Mouse (Mus musculus) hindbrain, embryonic 16.5 days (tissue): ENCODE data around the gene Ccdc9. TPM values are rescaled to one million over a fixed set of nuclear protein-coding genes. Genes with fewer than 3 reads are reported as not detected.
"Not testable (repeated sequence)": the region's sequence is repeated elsewhere in the genome, so short reads cannot be mapped to it uniquely, and the experiment has no call there.

ENCODE experiments used
- ATAC-seq: fragments of 200-750 bp; cut with Nextera tagmentation; 2 replicates; pipeline ENCODE4 v1.8.0; 2017; ENCODE audit warnings: moderate TSS enrichment, moderate library complexity
- H3K27ac ChIP-seq: fragments of 300-500 bp; sonication (generic); 2 replicates; pipeline ENCODE4 v1.5.1; 2014; ENCODE audit warnings: low read depth, mild to moderate bottlenecking, control low read depth, low read length, moderate library complexity
- H3K27me3 ChIP-seq: fragments of 300-500 bp; sonication (generic); replicated peaks from 2 replicates; pipeline ENCODE4 v1.6.1; 2014; ENCODE audit warnings: low read length; ENCODE audit not compliant: control insufficient read depth, insufficient read depth
- H3K36me3 ChIP-seq: fragments of 300-500 bp; sonication (generic); 2 replicates; pipeline ENCODE4 v1.6.1; 2014; ENCODE audit warnings: mild to moderate bottlenecking, low read length, moderate library complexity, mixed read lengths; ENCODE audit not compliant: control insufficient read depth, insufficient read depth
- H3K4me1 ChIP-seq: fragments of 300-500 bp; sonication (generic); 2 replicates; pipeline ENCODE4 v1.6.1; 2014; ENCODE audit warnings: low read depth, low read length; ENCODE audit not compliant: control insufficient read depth, insufficient read depth
- H3K4me2 ChIP-seq: fragments of 300-500 bp; sonication (generic); 2 replicates; pipeline ENCODE4 v1.6.1; 2014; ENCODE audit warnings: mild to moderate bottlenecking, low read length, control low read depth, moderate library complexity
- H3K4me3 ChIP-seq: fragments of 300-500 bp; sonication (generic); 2 replicates; pipeline ENCODE4 v1.5.1; 2014; ENCODE audit warnings: mild to moderate bottlenecking, low read length, control low read depth, moderate library complexity
- H3K9ac ChIP-seq: fragments of 300-500 bp; sonication (generic); 2 replicates; pipeline ENCODE4 v1.6.1; 2014; ENCODE audit warnings: low read depth, mild to moderate bottlenecking, control low read depth, low read length, moderate library complexity
- H3K9me3 ChIP-seq: fragments of 300-500 bp; sonication (generic); 2 replicates; pipeline ENCODE4 v1.6.1; 2014; ENCODE audit warnings: mild to moderate bottlenecking, low read length, moderate library complexity; ENCODE audit not compliant: control insufficient read depth
- WGBS: fragments of 180-500 bp; shearing (Covaris S2); extraction: QIAGEN DNeasy Blood & Tissue Kit; methylation state at CpG from one replicate; pipeline ENCODE4 v1.1.7; 2014; 5-methylcytosine and 5-hydroxymethylcytosine counted together
- polyA plus RNA-seq: library from polyadenylated mRNA; unstranded; fragments of >200 nt; fragmentation: Nextera tagmentation; extraction: Ambion mirVana; gene quantifications from 2 replicates; pipeline ENCODE4 v1.2.1, GENCODE M21; 2015

The Ccdc9 gene
- polyA plus RNA-seq, 1 experiment from 2014 or later, result 26.1 TPM

- Histone ChIP-seq H3K27me3 (no peaks in the 10 kb centered on the region), H3K27ac (no peak overlapping the region), H3K4me2 (no peak overlapping the region), H3K36me3 (no peaks in the 10 kb centered on the region), H3K4me1 (no peaks in the 10 kb centered on the region), H3K9me3 (0 out of 2 replicates have a peak, but pooled peaks cover 2% of the 10 kb centered on the region), H3K9ac (no peak overlapping the region), H3K4me3 (no peak overlapping the region)
- ATAC-seq, result no peak
- 82% methylated on average over 5 of the region's 5 CpGs for WGBS
These were observed 22.8 kb downstream of the Ccdc9 start for GRCm38 (mm10) chr7:16263843-16264242.

- Histone ChIP-seq H3K36me3 (no peaks in the 10 kb centered on the region), H3K9ac (no peak overlapping the region), H3K4me1 (no peaks in the 10 kb centered on the region), H3K9me3 (0 out of 2 replicates have a peak, but pooled peaks cover 2% of the 10 kb centered on the region), H3K4me3 (no peak overlapping the region), H3K27me3 (no peaks in the 10 kb centered on the region), H3K4me2 (no peak overlapping the region), H3K27ac (no peak overlapping the region)
- ATAC-seq, result no peak
- 31% methylated on average over 8 of the region's 8 CpGs for WGBS
These were observed 23.4 kb downstream of the Ccdc9 start for GRCm38 (mm10) chr7:16263015-16263787.

GRCm38 (mm10) chr7:16261097-16261496 is 25.5 kb downstream of the Ccdc9 start:
- Histone ChIP-seq H3K4me3 (no peak overlapping the region), H3K4me2 (no peak overlapping the region), H3K4me1 (no peaks in the 10 kb centered on the region), H3K27me3 (no peaks in the 10 kb centered on the region), H3K36me3 (no peaks in the 10 kb centered on the region), H3K9me3 (0 out of 2 replicates have a peak, but pooled peaks cover 2% of the 10 kb centered on the region), H3K27ac (no peak overlapping the region), H3K9ac (no peak overlapping the region)
- no peak for ATAC-seq
- WGBS, result 77% methylated on average over 1 of the region's 1 CpGs

GRCm38 (mm10) chr7:16259110-16259590 is 27.4 kb downstream of the Ccdc9 start, which contains the start of gene C5ar1:
C5ar1 (minus strand) TSS chr7:16259540.
- no peaks in the 10 kb centered on the region for H3K4me1 ChIP-seq
- H3K4me3 ChIP-seq, result no peak within 1 kb of the TSS
- no peak within 1 kb of the TSS for H3K4me2 ChIP-seq
- no peak within 1 kb of the TSS for H3K9ac ChIP-seq
- no peak within 1 kb of the TSS for H3K27ac ChIP-seq
- no peak for ATAC-seq
- H3K27me3 ChIP-seq, result no peaks in the 10 kb centered on the region
- no peaks in the 10 kb centered on the region for H3K36me3 ChIP-seq
- 87% methylated on average over 5 of the region's 5 CpGs for WGBS
- no peaks in the 10 kb centered on the region for H3K9me3 ChIP-seq

- H3K4me2 ChIP-seq, result no peak overlapping the region
- no peaks in the 10 kb centered on the region for H3K27me3 ChIP-seq
- no peaks in the 10 kb centered on the region for H3K36me3 ChIP-seq
- ATAC-seq, result no peak
- no peak overlapping the region for H3K4me3 ChIP-seq
- H3K9me3 ChIP-seq, result no peaks in the 10 kb centered on the region
- WGBS, result 91% methylated on average over 11 of the region's 11 CpGs
- no peaks in the 10 kb centered on the region for H3K4me1 ChIP-seq
- H3K27ac ChIP-seq, result no peak overlapping the region
- H3K9ac ChIP-seq, result no peak overlapping the region
These were observed 28.8 kb downstream of the Ccdc9 start for GRCm38 (mm10) chr7:16257830-16258229.

- H3K4me2 ChIP-seq, H3K4me3 ChIP-seq, H3K36me3 ChIP-seq, H3K27me3 ChIP-seq, H3K9me3 ChIP-seq, H3K4me1 ChIP-seq, H3K27ac ChIP-seq, ATAC-seq, H3K9ac ChIP-seq: not testable (repeated sequence)
- WGBS, result 78% methylated on average over 4 of the region's 4 CpGs
These were observed 30.6 kb downstream of the Ccdc9 start for GRCm38 (mm10) chr7:16255963-16256362.

GRCm38 (mm10) chr7:16254195-16254594 is 32.4 kb downstream of the Ccdc9 start:
- H3K4me2 ChIP-seq, result no peak overlapping the region
- WGBS, result 66% methylated on average over 4 of the region's 4 CpGs
- ATAC-seq, result no peak
- no peaks in the 10 kb centered on the region for H3K4me1 ChIP-seq
- no peaks in the 10 kb centered on the region for H3K36me3 ChIP-seq
- H3K9ac ChIP-seq, result no peak overlapping the region
- no peaks in the 10 kb centered on the region for H3K9me3 ChIP-seq
- H3K4me3 ChIP-seq, result no peak overlapping the region
- no peaks in the 10 kb centered on the region for H3K27me3 ChIP-seq
- H3K27ac ChIP-seq, result no peak overlapping the region

GRCm38 (mm10) chr7:16250687-16251086 is 35.9 kb downstream of the Ccdc9 start:
- Histone ChIP-seq H3K36me3 (no peaks in the 10 kb centered on the region), H3K27ac (no peak overlapping the region), H3K9me3 (no peaks in the 10 kb centered on the region), H3K4me1 (no peaks in the 10 kb centered on the region), H3K4me2 (no peak overlapping the region), H3K9ac (no peak overlapping the region), H3K4me3 (no peak overlapping the region), H3K27me3 (no peaks in the 10 kb centered on the region)
- WGBS, result 91% methylated on average over 5 of the region's 5 CpGs
- no peak for ATAC-seq

- no peaks in the 10 kb centered on the region for H3K4me1 ChIP-seq
- no peak overlapping the region for H3K4me3 ChIP-seq
- no peaks in the 10 kb centered on the region for H3K27me3 ChIP-seq
- no peak for ATAC-seq
- 67% methylated on average over 2 of the region's 4 CpGs for WGBS
- no peaks in the 10 kb centered on the region for H3K36me3 ChIP-seq
- H3K9me3 ChIP-seq, result no peaks in the 10 kb centered on the region
- no peak overlapping the region for H3K9ac ChIP-seq
- H3K27ac ChIP-seq, result no peak overlapping the region
- H3K4me2 ChIP-seq, result no peak overlapping the region
These were observed 40.6 kb downstream of the Ccdc9 start for GRCm38 (mm10) chr7:16245958-16246357.
